Mouse (Mus musculus): ENCODE data around the gene Eif2ak1.

Eif2ak1 gene

DNA sequence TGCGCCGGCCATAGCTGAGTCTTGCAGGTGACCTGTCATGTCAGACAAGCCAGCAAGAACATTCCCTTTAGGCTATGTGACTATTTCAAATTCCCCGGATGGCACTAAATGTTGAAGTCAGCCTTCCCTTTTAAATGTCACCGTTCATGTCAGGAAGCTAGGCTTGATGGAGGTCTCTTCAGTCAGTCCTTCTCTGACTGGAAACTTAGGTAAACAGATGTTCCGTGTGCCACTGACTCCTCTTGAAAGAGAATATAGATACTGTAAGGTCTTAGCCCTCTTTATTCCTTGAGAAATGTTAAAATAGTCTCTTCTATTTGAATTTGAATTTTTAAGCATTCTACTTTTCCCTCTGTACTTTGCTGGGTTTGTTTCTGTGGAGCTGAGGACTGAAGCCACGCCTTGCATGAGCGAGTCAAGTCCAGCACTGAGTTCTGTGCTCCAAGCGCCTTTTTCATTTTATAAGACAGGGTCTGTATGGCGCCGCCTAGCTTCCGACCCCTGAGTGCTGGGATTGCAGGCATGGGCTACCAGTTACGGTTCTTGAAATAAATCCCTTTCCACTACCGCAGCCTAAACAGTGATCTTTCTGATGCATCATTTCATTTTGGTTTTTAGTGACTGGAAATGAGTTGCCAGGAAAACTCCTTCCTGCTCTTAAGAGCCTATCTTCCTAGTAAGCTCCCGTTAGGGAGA lies 80.2 kb downstream of the Eif2ak1 start, which contains the start of gene Ankrd61:
TSS of gene Ankrd61 (minus strand) at position 51 of the 696 bp plus-strand sequence.
- in situ Hi-C loops (cut with MboI, MseI): no loop called here

DNA sequence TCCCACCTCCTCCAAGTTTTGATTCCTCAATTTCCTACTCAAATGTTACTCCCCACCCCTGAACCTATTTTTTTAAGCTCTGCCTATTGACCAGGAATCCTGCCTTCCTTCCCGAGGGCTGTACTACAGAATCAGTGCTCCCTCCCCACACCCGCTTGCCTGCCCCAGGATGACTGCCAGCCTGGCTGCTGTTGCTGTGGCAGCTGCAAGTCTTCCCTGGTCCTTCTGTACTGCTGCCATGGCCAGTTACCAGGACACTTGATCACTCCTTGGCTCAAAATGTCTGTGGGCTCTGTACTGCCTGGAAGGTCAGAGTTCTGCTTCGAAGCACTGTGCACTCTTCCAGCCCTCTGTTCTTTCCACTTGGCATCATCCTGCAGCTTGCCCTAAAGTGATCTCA lies 84.5 kb downstream of the Eif2ak1 start:
- in situ Hi-C loops (cut with MboI, MseI): no loop called here

DNA sequence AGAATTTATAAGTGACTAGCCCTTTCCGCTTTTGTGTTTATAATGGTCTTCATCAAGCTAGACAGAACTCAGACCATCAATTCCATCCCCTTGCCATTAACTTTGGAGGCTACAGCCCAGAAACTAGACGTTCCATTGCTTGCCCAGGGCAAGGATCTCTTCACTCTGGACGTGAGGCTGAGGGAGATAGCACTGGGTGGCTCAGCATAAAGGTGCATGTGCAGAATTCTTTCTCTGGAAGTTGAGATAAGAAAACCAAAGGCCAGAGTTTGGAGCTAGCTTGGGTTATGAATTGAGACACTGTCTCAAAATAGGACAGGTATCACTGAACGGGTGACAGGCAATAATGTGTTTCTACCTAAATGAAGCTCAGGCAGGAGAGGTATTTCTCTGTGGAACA lies 86.2 kb downstream of the Eif2ak1 start:
- in situ Hi-C loops (cut with MboI, MseI): no loop called here

DNA sequence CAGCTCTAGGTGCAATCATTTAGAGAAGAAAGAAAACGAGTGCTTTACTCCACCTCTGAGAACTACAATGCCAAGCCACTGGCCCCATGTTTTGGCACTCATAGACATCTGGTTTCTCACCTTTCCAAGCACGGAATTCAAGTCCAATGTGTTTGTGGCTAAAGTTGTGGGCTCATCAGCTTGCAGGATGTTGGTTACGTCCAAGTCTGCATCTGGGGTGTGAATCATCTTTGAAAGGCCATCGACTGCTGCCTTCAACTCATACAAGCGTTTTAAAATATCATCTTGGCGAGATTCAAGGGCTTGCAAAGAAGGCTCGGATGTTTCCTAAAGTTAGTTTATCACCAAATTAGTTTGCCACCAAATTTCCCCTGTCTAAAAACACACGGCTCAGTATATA lies 88.8 kb downstream of the Eif2ak1 start:
- in situ Hi-C loops (cut with MboI, MseI): loop anchor here (5.0 kb wide), 1 partner anchor 179 kb away; no protein-coding TSS in a partner anchor

DNA sequence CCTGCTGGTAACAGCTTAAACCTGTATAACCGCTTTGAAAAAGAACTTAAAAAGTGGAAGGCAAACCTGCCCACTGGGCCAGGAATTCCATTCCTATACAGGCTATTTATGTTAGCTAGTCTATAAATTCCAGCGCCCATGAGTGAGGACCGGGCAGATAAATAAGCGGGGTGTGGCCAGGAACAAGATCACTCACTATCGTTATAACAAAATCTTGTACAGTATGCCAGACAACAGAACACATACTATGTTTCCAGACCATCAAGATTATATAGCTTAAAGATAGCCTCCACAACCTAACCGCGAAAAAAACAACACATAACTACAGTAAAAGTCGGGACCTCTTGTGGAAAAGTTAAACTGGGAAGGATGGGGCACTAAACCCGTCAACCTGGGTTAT lies 91.3 kb downstream of the Eif2ak1 start:
- in situ Hi-C loops (cut with MboI, MseI): loop anchor here (5.0 kb wide), 1 partner anchor 182 kb away; no protein-coding TSS in a partner anchor

DNA sequence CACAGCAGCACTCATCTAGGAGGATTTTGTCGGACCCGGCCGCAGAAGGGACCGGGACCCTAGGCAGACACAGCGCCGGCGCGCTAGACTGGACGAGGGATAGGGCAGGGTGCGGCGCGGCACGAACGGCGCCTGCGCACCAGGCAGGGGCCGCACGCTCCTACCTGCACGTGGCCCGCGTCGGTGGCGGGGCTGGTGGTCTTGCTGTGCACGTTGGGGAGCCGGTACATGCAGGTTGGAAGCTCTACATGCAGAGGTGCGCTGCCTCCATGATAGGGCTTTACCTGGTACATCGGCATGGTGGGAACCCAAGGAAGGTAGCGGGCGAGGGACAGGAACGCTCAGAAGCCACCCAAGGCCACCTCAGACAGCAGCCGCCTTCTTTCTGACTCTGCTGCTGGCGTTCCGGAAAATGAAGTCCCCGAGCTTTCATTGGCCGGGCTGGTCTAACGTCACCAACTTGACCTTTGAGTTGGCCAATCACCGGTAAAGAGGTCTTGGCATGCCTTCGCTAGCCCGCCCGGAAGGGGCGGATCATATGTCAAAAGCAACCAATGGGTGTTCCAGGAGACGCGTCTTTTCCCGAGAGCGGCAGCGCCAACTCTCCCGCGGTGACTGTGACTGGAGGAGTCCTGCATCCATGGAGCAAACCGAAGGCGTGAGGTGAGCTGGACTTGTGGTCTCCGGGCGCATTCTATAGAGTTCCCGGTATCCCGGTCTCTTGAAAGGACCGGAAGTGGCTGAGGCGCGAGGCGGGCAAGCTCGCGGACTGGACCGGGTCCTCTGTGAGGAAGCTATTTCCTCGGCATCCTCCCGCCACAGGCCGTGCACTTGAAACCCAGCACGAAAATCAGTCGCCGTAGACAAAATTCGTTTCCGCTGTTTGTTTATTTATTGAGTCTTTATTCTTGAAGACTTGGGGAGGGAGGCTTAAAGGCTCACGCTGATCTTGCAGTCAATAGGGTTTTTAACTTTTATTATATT lies 92.1 kb downstream of the Eif2ak1 start, which contains the start of the genes Aimp2 and Pms2:
TSS of gene Aimp2 (minus strand) at position 431 of the 984 bp plus-strand sequence.
TSS of gene Pms2 (plus strand) at position 548 of the 984 bp plus-strand sequence.
- in situ Hi-C loops (cut with MboI, MseI): loop anchor here (5.0 kb wide), 1 partner anchor 182 kb away; no protein-coding TSS in a partner anchor

DNA sequence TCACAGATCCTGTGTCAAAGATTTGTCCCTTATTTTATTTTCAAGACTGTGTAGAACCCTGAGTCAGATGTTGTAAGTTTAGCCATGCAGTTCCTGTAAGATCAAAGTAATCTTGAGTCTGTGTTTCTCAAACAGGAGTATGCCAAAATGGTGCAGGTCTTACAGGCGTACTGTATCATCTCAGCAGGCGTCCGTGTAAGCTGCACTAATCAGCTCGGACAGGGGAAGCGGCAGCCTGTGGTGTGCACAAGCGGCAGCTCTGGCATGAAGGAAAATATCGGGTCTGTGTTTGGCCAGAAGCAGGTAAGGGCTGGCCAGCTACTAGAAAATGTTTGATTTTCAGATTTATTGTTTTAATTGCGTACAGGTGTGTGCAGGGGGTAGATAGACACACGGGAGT lies 98.6 kb downstream of the Eif2ak1 start:
- in situ Hi-C loops (cut with MboI, MseI): no loop called here

DNA sequence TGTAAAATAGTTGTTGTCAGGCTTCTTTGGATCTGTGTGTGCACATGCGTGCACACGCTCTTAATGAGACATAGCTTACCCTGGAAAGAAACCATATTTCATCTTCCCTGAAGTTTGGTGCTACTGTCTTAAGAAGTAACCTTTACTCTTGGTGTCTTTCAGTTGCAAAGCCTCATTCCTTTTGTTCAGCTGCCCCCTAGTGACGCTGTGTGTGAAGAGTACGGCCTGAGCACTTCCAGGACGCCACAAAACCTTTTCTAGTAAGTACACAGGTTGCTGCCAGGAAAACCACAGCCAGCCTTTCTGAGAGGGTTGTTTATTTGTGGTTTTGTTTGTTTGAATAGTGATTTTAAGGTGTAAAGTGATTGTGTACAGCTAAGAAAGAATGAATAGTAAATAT lies 99.8 kb downstream of the Eif2ak1 start:
- in situ Hi-C loops (cut with MboI, MseI): no loop called here

DNA sequence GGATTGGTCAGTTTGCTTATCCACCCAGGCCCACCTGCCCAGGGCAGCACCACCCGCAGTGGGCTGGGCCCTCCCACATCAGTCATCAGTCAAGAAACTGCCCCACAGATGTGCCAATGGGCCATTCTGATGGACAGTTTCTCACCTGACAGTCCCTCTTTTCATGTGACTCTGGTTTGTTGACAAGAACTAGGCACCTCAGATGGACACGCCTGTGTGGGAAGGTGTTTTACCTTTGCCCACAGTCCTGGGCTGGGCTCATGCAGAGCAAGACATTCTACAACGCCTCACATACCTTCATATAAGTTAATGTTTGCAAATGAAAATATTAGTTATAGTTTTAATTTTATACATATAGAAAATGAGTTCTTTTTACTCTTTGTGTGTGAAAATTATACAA lies 100.5 kb downstream of the Eif2ak1 start:
- in situ Hi-C loops (cut with MboI, MseI): no loop called here

DNA sequence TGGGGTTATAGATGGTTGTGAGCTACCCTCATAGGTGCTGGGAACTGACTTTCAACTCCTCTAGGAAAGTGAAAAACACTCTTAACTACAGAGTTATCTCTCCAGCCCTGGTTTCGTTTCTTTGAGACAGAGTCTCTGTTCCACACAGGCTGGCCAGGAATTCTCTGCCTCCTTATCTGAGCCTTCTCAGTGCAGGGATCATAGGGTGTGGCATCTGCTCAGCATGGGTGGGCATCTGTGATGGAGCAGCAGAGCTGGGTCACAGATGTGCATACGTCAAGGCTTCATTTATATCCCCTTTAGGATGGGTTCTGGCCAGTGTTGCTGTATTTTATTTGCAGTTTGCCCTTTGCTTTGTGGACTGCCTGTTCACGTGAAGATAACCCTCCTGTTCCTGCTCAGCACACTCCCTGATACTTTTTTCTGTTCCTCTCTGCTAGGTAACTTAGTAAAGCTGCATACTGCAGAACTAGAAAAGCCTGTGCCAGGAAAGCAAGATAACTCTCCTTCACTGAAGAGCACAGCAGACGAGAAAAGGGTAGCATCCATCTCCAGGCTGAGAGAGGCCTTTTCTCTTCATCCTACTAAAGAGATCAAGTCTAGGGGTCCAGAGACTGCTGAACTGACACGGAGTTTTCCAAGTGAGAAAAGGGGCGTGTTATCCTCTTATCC lies 107.3 kb downstream of the Eif2ak1 start:
- in situ Hi-C loops (cut with MboI, MseI): no loop called here

DNA sequence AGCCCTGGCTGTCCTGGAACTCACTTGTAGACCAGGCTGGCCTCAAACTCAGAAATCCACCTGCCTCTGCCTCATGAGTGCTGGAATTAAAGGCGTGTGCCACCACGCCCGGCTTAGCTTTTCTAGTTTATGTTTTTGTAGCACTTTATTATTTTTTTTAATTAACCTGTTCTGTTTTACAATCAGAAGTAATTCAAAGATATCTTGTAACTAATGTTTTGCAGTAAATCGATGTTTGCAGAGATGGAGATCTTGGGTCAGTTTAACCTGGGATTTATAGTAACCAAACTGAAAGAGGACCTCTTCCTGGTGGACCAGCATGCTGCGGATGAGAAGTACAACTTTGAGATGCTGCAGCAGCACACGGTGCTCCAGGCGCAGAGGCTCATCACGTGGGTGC lies 110.3 kb downstream of the Eif2ak1 start, which contains the start of gene Gm42421:
TSS of gene Gm42421 (plus strand) at position 301 of the 400 bp plus-strand sequence.
- in situ Hi-C loops (cut with MboI, MseI): no loop called here

DNA sequence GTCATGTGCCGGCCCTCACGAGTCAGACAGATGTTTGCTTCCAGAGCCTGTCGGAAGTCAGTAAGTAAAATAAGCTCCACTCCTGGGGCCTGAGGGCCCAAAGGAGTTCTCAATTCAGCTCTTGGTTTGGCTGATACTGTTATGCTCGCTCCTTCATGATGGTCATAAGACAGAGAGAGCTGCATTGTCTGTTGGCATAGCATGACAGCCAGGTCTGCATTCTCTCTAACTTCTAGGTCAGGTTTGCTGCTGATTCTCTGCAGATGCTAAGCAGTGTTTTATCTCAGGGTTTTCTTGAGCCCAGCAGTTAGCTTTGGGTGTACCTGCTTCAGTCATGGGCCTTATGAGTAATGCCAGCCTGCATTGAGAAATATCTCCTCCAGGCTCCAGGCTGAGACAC lies 111.7 kb downstream of the Eif2ak1 start:
- in situ Hi-C loops (cut with MboI, MseI): no loop called here

DNA sequence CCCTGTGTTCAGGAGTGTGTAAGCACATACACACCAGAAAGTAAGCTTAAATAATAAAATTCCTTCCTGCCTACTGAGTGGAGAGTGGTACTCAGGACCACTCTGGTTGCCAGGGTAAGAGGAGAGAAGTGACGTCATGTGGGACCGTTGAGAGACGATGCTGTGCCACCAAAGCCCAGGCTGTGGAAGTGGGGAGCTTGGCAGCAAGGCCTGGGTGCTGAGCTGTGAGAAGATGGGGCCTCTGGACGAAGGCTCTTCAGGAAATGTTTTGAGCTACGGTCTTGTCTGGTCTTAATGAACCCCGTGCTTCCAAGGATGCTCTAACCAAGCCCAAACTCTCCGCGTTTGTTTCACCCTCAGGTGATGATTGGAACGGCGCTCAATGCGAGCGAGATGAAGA lies 113.1 kb downstream of the Eif2ak1 start:
- in situ Hi-C loops (cut with MboI, MseI): no loop called here

DNA sequence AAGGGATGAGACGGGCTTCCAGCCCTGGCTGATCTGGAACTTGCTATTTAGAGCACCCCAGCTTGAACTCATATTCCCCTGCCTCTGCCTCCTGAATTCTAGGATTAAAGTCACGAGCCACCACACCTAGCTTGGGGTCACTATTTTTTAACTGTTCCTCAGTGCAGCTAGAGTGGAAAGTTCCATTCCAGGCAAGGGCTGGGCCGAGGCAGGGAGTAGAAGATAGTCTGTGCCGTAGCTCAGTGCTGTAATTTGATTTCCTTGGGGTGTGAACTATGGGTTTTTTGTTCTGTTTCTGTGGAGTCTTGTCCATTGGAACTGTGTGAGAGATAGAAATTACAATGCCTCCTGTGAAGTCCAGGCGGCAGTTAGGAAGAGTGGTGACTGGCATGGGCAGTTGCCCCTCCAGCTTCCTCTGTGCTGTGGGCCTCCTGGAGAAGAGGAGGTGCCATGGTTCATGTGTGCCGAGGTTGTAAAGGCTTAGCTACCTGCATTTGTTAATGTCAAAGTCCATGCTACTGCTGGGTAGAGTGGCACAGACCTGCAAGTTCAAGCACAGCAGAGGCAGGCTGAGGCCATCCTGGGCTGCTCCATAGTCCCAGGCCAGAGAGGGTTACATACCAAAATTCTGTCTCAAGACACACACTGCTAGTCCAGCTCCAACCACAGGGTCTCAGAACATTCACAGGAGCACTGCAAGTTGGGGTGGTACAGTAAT lies 114.4 kb downstream of the Eif2ak1 start:
- in situ Hi-C loops (cut with MboI, MseI): no loop called here

DNA sequence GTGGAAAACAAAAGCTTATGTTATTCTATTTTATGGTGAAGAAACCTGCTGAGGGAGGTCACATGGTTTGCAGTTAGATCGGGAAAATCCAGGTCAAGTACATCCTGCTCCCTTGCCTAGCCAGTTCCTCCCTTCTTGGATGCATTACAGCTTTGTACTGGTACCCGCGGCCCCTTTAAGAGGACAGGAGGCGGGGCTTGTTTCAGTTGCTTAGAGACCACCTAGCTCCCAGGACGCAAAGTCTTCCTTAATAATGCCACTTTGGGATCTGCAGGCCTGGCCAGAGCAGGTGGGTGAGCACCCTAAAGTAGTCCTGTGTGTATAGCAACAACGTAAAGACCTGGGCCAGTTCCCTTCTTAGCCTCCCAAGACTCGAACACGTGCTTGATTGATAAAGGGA lies 115.2 kb downstream of the Eif2ak1 start, which contains the start of gene Rsph10b:
TSS of gene Rsph10b (plus strand) at position 205 of the 400 bp plus-strand sequence.
- in situ Hi-C loops (cut with MboI, MseI): no loop called here

DNA sequence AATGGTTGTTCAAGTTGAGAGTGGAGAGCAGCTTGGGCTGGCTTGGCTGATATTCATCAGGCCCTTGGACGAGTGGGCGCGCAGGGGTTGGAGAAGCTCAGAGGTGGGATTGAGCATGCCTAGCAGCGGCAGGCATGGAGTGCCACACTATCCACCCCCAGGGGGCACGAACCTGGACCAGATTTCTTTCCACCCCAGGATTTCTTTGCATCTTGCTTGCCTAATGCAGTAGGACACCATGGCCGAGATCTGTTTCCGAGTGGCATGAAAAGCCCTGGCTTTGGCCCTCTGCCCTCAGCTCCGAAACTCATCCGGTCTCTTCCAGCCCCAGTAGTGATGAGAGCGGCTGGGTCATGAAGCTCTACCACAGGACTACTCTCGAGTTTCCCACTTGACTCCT lies 115.8 kb downstream of the Eif2ak1 start:
- in situ Hi-C loops (cut with MboI, MseI): no loop called here

DNA sequence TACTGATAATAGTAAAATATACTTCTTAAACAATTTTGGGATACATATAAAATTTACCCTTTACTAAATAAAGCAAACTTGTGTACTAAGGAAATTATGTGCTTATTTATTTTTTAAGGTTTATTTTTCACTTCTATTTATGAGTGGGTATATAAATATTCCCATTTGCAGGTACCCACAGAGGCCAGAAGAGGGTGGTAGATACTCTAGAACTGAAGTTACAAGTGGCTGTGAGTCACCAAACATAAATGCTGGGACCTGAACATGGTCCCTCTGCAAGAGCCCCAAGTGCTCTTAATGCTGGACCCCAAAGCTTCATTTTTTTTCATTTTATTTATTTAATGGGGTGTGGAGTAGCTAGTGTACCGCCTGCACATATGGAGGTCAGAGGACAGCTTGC lies 116.3 kb downstream of the Eif2ak1 start:
- in situ Hi-C loops (cut with MboI, MseI): no loop called here

DNA sequence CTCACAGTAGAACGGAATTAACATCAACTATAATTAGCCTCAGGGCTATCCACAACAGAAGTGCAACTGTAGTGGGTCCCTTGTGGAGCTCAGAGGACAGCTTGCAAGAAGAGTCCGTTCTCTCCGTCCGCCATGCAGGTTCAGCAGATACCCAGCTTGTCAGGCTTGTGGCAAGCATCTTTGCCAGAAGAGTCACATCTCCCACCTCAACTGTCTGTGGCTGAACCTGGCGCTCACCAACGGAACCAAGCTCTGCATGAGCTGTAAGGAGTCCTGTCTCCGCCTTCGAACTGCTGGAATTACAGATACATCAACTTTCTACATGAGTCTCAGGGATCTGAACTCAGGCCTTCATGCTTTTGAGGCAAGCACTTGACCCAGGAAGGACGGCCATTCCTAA lies 118.6 kb downstream of the Eif2ak1 start:
- in situ Hi-C loops (cut with MboI, MseI): no loop called here

DNA sequence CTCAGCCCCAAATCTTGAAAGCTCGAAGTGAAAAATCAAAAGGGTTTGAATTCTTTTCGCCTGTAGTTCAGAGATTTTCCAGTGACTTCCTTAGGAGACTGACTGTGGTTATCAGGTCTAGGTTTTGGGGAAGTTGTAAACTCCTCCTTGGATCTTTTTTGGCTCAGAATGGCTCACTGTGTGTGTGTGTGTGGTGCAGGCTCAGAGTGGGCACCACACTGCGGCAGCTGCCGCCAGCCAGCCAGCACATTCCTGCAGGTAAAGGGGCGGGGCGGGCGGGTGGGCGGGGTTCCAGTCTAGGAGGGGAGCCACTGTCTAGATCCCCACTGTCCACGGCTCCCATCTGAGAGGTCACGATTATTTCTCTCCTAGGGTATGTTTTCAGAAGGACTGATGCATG lies 124.0 kb downstream of the Eif2ak1 start:
- in situ Hi-C loops (cut with MboI, MseI): no loop called here

DNA sequence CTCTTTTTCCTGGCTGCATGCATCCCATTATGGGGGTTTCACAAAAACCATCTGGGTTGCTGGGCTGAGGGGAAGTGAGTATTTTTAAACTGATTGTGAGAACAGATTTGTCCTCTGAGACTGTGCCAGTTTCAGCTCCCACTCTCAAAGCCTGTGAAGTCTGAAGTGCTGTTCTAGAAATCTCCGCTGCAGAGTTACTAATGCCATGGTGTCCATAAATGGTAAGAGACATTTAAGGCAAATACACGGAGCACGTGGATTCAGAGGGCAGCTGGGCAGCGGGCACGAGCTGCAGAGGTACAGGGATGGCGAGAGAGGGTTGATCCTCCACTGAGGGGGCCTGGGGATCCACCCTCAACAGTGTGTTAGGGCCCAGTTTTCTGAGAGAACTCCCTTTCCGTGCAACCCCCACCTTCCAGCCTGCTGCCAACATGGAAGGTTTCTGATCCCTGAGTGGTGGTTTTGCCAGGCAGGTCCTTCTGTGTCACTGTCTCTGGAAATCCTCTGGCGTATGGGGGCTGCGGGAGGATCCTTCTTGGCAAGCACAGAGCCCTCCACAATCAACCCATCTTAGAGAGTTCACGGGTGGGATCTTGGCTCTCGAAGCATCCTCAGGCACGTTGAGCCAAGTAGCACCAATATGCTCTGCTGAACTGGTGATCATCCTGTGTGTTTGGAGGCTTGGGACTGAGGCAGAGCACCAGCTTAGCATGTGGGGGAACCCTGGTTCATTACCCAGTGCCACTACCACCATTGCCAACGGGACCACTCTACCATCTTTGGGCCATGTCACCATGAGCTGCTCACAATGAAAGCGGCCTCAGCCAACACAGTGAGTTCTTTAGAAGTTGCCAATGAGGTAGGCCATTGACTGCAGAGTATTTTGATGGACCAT lies 125.9 kb downstream of the Eif2ak1 start:
- in situ Hi-C loops (cut with MboI, MseI): no loop called here
